Mouse (Mus musculus): ENCODE measurements around the gene Hsd3b7. TPM values are rescaled to one million over a fixed set of nuclear protein-coding genes. Genes with fewer than 3 reads are reported as not detected.

Gene Hsd3b7
- total RNA-seq, 1 experiment, result 14.7 TPM

DNA sequence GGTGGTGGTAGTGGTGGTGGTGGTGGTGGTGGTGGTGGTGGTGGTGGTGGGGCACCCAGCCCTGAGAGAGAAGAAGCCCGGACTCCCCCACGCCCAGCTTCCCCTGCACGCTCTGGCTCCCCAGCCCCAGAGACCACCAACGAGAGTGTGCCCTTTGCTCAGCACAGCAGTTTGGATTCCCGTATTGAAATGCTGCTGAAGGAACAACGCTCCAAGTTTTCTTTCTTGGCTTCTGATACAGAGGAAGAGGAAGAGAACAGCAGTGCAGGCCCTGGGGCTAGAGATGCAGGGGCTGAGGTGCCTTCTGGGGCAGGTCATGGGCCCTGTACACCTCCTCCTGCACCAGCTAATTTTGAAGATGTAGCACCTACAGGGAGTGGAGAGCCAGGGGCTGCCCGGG, 15.1 kb upstream of the Hsd3b7 start, which contains the start of gene Gm49388:
Gene Gm49388, plus strand, starts transcription at position 301 of the 400 bp plus-strand sequence.
- no peaks in the 10 kb centered on the region for H3K4me1 ChIP-seq (ENCODE audit: control insufficient read depth in 2 of 2, insufficient read depth in 2 of 2, low read length in 2 of 2, poor library complexity in 1 of 2)
- H3K9ac ChIP-seq (ENCODE audit: insufficient read depth, low read depth, low read length, poor library complexity, severe bottlenecking), result no peak within 1 kb of the TSS

DNA sequence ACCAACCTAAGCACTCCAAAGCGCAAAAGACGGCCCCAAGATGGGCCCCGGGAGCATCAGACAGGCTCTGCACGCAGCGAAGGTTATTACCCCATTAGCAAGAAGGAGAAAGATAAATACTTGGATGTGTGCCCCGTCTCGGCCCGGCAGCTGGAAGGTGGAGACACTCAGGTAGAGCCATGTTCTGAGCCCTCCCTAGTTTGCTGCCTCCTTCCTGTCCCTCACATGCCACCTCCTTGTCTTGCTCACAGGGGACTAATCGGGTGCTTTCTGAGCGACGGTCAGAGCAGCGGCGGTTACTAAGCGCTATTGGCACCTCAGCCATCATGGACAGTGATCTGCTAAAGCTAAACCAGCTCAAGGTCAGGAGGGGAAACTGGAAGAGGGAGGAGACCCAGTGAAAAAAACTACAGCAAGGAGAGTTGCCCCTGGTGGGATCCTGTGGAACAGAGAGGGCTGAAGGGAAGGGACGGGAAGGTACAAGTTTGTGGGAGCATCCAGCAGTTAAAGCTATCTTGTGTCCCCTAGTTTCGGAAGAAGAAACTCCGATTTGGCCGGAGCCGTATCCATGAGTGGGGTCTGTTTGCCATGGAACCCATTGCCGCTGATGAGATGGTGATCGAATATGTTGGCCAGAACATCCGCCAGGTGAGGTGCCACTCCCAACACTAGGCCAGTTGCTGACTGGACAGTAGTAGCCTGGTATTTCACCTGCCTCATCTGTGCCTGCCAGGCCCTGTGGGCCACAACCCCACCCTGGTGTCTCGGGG, 3.1 kb upstream of the Hsd3b7 start:
- TF ChIP-seq MAFK (IDR thresholded peaks at IDR 0.05; ENCODE audit: insufficient read depth, low read depth, low read length), result no peak
- TF ChIP-seq HCFC1 (IDR thresholded peaks at IDR 0.05; ENCODE audit: borderline replicate concordance, insufficient read depth, low read length), result no peak
- TF ChIP-seq CHD2 (IDR thresholded peaks at IDR 0.05; ENCODE audit: low read depth, low read length), result no peak
- no peak for TF ChIP-seq ZC3H11A (IDR thresholded peaks at IDR 0.05; ENCODE audit: borderline replicate concordance, low read depth, low read length)
- no peak for TF ChIP-seq ZNF384 (IDR thresholded peaks at IDR 0.05; ENCODE audit: low read depth, low read length)
- Histone ChIP-seq H3K4me1 (ENCODE audit: control insufficient read depth in 2 of 2, insufficient read depth in 2 of 2, low read length in 2 of 2, poor library complexity in 1 of 2) (peaks cover 0 to 5% of the 10 kb centered on the region in 2 experiments; a peak in 1 of 4 replicates), H3K9ac (ENCODE audit: insufficient read depth, low read depth, low read length, poor library complexity, severe bottlenecking) (no peak overlapping the region), H3K4me3 (ENCODE audit: insufficient read depth in 1 of 2, low read depth in 1 of 2, low read length in 2 of 2, poor library complexity in 1 of 2, severe bottlenecking in 1 of 2) (no peak overlapping the region), H3K9me3 (ENCODE audit: control insufficient read depth, insufficient read depth, low read depth, low read length) (no peaks in the 10 kb centered on the region), H3K27ac (ENCODE audit: insufficient read depth, low read depth, low read length, poor library complexity, severe bottlenecking) (no peak overlapping the region), H3K36me3 (ENCODE audit: control insufficient read depth, insufficient read depth, low read length, poor library complexity, severe bottlenecking) (peaks cover 59% of the 10 kb centered on the region)
- DNase-seq (ENCODE audit: low read depth, low spot score), result no peak
- in situ Hi-C loops (cut with MboI; ENCODE audit: low sequenced_read_pairs in 2 of 2, unreplicated experiment in 2 of 2), result no loop called here

More for the DNA sequence above, 15.1 kb upstream of the Hsd3b7 start, which contains the start of gene Gm49388:
- Histone ChIP-seq H3K4me3 (ENCODE audit: insufficient read depth in 1 of 2, low read depth in 1 of 2, low read length in 2 of 2, poor library complexity in 1 of 2, severe bottlenecking in 1 of 2) (no peak within 1 kb of the TSS), H3K9me3 (ENCODE audit: control insufficient read depth, insufficient read depth, low read depth, low read length) (no peaks in the 10 kb centered on the region), H3K36me3 (ENCODE audit: control insufficient read depth, insufficient read depth, low read length, poor library complexity, severe bottlenecking) (peaks cover 64% of the 10 kb centered on the region), H3K27ac (ENCODE audit: insufficient read depth, low read depth, low read length, poor library complexity, severe bottlenecking) (no peak within 1 kb of the TSS)
- TF ChIP-seq ZNF384 (IDR thresholded peaks at IDR 0.05; ENCODE audit: low read depth, low read length), result no peak
- TF ChIP-seq HCFC1 (IDR thresholded peaks at IDR 0.05; ENCODE audit: borderline replicate concordance, insufficient read depth, low read length), result no peak
- no peak for TF ChIP-seq CHD2 (IDR thresholded peaks at IDR 0.05; ENCODE audit: low read depth, low read length)
- no peak for TF ChIP-seq MAFK (IDR thresholded peaks at IDR 0.05; ENCODE audit: insufficient read depth, low read depth, low read length)
- TF ChIP-seq ZC3H11A (IDR thresholded peaks at IDR 0.05; ENCODE audit: borderline replicate concordance, low read depth, low read length), result no peak
- no peak for DNase-seq (ENCODE audit: low read depth, low spot score)
- in situ Hi-C loops (cut with MboI; ENCODE audit: low sequenced_read_pairs in 2 of 2, unreplicated experiment in 2 of 2), result no loop called here

DNA sequence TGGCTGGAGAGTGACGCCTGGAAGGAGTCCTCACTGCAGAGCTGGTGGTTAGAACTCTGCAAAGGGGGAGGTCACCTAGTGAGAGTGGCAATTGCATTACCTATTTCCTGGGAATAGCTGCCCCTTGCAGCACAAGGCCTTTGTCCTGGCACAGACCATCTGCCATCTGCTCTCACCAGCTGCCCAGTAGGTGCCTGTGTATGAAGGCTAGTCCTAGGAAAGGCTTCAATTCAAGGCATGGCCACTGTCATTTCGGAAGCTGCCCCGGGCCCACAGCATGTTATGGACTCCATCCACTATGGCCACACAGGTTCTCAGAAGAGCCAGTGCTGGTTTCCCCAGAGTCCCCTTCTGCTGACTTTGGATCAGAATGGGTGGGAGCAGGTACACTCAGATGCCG, 1.8 kb upstream of the Hsd3b7 start:
- H3K27ac ChIP-seq (ENCODE audit: insufficient read depth, low read depth, low read length, poor library complexity, severe bottlenecking), result no peak overlapping the region
- H3K4me3 ChIP-seq (ENCODE audit: insufficient read depth in 1 of 2, low read depth in 1 of 2, low read length in 2 of 2, poor library complexity in 1 of 2, severe bottlenecking in 1 of 2), result no peak overlapping the region
- H3K4me1 ChIP-seq (ENCODE audit: control insufficient read depth in 2 of 2, insufficient read depth in 2 of 2, low read length in 2 of 2, poor library complexity in 1 of 2), result peaks cover 0 to 5% of the 10 kb centered on the region in 2 experiments; a peak in 1 of 4 replicates
- DNase-seq (ENCODE audit: low read depth, low spot score), result no peak
- no peak overlapping the region for H3K9ac ChIP-seq (ENCODE audit: insufficient read depth, low read depth, low read length, poor library complexity, severe bottlenecking)
- in situ Hi-C loops (cut with MboI; ENCODE audit: low sequenced_read_pairs in 2 of 2, unreplicated experiment in 2 of 2), result no loop called here
- H3K9me3 ChIP-seq (ENCODE audit: control insufficient read depth, insufficient read depth, low read depth, low read length), result no peaks in the 10 kb centered on the region
- TF ChIP-seq ZNF384 (IDR thresholded peaks at IDR 0.05; ENCODE audit: low read depth, low read length) (no peak), MAFK (IDR thresholded peaks at IDR 0.05; ENCODE audit: insufficient read depth, low read depth, low read length) (no peak)
- H3K36me3 ChIP-seq (ENCODE audit: control insufficient read depth, insufficient read depth, low read length, poor library complexity, severe bottlenecking), result peaks cover 54% of the 10 kb centered on the region

DNA sequence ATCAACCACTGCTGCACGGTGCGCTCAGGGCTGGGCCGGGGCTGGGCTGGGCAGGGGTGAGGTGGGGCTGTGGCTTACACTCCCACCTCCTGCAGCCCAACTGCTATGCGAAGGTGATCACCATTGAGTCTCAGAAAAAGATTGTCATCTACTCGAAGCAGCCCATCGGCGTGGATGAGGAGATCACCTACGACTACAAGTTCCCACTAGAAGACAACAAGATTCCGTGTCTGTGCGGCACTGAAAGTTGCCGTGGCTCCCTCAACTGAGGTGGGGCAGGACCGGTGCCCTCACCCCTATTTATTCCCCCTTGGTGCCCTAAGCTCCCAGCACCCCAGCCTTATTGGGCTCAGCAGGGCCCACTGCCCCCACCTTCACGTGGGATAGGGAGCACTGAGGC, 1.2 kb upstream of the Hsd3b7 start:
- Histone ChIP-seq H3K4me1 (ENCODE audit: control insufficient read depth in 2 of 2, insufficient read depth in 2 of 2, low read length in 2 of 2, poor library complexity in 1 of 2) (peaks cover 0 to 5% of the 10 kb centered on the region in 2 experiments; a peak in 1 of 4 replicates), H3K36me3 (ENCODE audit: control insufficient read depth, insufficient read depth, low read length, poor library complexity, severe bottlenecking) (peaks cover 54% of the 10 kb centered on the region), H3K4me3 (ENCODE audit: insufficient read depth in 1 of 2, low read depth in 1 of 2, low read length in 2 of 2, poor library complexity in 1 of 2, severe bottlenecking in 1 of 2) (no peak overlapping the region), H3K9ac (ENCODE audit: insufficient read depth, low read depth, low read length, poor library complexity, severe bottlenecking) (no peak overlapping the region), H3K9me3 (ENCODE audit: control insufficient read depth, insufficient read depth, low read depth, low read length) (no peaks in the 10 kb centered on the region), H3K27ac (ENCODE audit: insufficient read depth, low read depth, low read length, poor library complexity, severe bottlenecking) (no peak overlapping the region)
- in situ Hi-C loops (cut with MboI; ENCODE audit: low sequenced_read_pairs in 2 of 2, unreplicated experiment in 2 of 2), result no loop called here
- TF ChIP-seq ZC3H11A (IDR thresholded peaks at IDR 0.05; ENCODE audit: borderline replicate concordance, low read depth, low read length), result no peak
- no peak for TF ChIP-seq ZNF384 (IDR thresholded peaks at IDR 0.05; ENCODE audit: low read depth, low read length)
- DNase-seq (ENCODE audit: low read depth, low spot score), result no peak

DNA sequence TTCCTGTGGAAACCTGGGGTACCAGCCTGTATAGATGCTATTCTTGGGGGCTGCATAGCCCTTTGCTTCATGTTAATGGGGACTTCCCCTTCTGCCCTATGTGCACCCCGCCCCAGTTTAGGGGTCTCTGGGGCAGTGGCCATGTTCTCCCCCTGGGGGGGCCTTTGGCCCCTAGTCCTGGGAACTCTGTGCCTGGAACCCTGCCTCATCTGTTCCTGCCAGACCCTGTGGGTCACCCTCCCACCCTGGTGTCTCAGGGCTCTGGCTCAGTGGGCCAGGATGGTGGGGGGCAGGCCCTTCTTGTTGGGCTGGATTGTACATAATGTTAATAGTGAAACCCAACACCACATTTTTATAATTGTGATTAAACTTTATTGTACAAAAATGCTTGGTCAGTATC, 666 bp upstream of the Hsd3b7 start:
- H3K4me3 ChIP-seq (ENCODE audit: insufficient read depth in 1 of 2, low read depth in 1 of 2, low read length in 2 of 2, poor library complexity in 1 of 2, severe bottlenecking in 1 of 2), result no peak overlapping the region
- no peak for DNase-seq (ENCODE audit: low read depth, low spot score)
- H3K9me3 ChIP-seq (ENCODE audit: control insufficient read depth, insufficient read depth, low read depth, low read length), result no peaks in the 10 kb centered on the region
- H3K27ac ChIP-seq (ENCODE audit: insufficient read depth, low read depth, low read length, poor library complexity, severe bottlenecking), result no peak overlapping the region
- in situ Hi-C loops (cut with MboI; ENCODE audit: low sequenced_read_pairs in 2 of 2, unreplicated experiment in 2 of 2), result no loop called here
- H3K9ac ChIP-seq (ENCODE audit: insufficient read depth, low read depth, low read length, poor library complexity, severe bottlenecking), result no peak overlapping the region
- peaks cover 0 to 5% of the 10 kb centered on the region in 2 experiments; a peak in 1 of 4 replicates for H3K4me1 ChIP-seq (ENCODE audit: control insufficient read depth in 2 of 2, insufficient read depth in 2 of 2, low read length in 2 of 2, poor library complexity in 1 of 2)
- H3K36me3 ChIP-seq (ENCODE audit: control insufficient read depth, insufficient read depth, low read length, poor library complexity, severe bottlenecking), result peaks cover 54% of the 10 kb centered on the region
- no peak for TF ChIP-seq ZC3H11A (IDR thresholded peaks at IDR 0.05; ENCODE audit: borderline replicate concordance, low read depth, low read length)
- TF ChIP-seq CHD2 (IDR thresholded peaks at IDR 0.05; ENCODE audit: low read depth, low read length), result no peak
- no peak for TF ChIP-seq ZNF384 (IDR thresholded peaks at IDR 0.05; ENCODE audit: low read depth, low read length)
- no peak for TF ChIP-seq MAFK (IDR thresholded peaks at IDR 0.05; ENCODE audit: insufficient read depth, low read depth, low read length)
- TF ChIP-seq HCFC1 (IDR thresholded peaks at IDR 0.05; ENCODE audit: borderline replicate concordance, insufficient read depth, low read length), result no peak

All from ES-E14 (cell line).